Mouse (Mus musculus) hindbrain, embryonic 13.5 days (tissue): ENCODE data around the gene Dars2. TPM values are rescaled to one million over a fixed set of nuclear protein-coding genes. Genes with fewer than 3 reads are reported as not detected.
A peak's percentile ranks its signal among the peaks of the same experiment; 100 is the strongest.

Experiments
- ATAC-seq: fragments of 200-750 bp; cut with Nextera tagmentation; 2 replicates; pipeline ENCODE4 v1.8.0; 2017; ENCODE audit warnings: moderate TSS enrichment; ENCODE audit not compliant: low FRiP score
- H3K27ac ChIP-seq: fragments of 300-500 bp; sonication (generic); 2 replicates; pipeline ENCODE4 v1.5.1; 2015; ENCODE audit warnings: inconsistent platforms, mild to moderate bottlenecking, moderate library complexity
- H3K27me3 ChIP-seq: fragments of 300-500 bp; sonication (generic); 2 replicates; pipeline ENCODE4 v1.6.1; 2015; ENCODE audit warnings: mild to moderate bottlenecking, inconsistent platforms
- H3K36me3 ChIP-seq: fragments of 300-500 bp; sonication (generic); 2 replicates; pipeline ENCODE4 v1.6.1; 2015; ENCODE audit warnings: mild to moderate bottlenecking, inconsistent platforms
- H3K4me1 ChIP-seq: fragments of 300-500 bp; sonication (generic); replicated peaks from 2 replicates; pipeline ENCODE4 v1.6.1; 2015; ENCODE audit warnings: inconsistent platforms
- H3K4me2 ChIP-seq: fragments of 300-500 bp; sonication (generic); 2 replicates; pipeline ENCODE4 v1.6.1; 2015; ENCODE audit warnings: inconsistent platforms, mild to moderate bottlenecking, moderate library complexity
- H3K4me3 ChIP-seq: fragments of 300-500 bp; sonication (generic); 2 replicates; pipeline ENCODE4 v1.5.1; 2015; ENCODE audit warnings: mild to moderate bottlenecking, inconsistent platforms
- H3K9ac ChIP-seq: fragments of 300-500 bp; sonication (generic); 2 replicates; pipeline ENCODE4 v1.6.1; 2015; ENCODE audit warnings: mild to moderate bottlenecking, inconsistent platforms
- H3K9me3 ChIP-seq: fragments of 300-500 bp; sonication (generic); 2 replicates; pipeline ENCODE4 v1.6.1; 2016; ENCODE audit warnings: inconsistent platforms
- WGBS: fragments of 180-500 bp; shearing (Covaris S2); methylation state at CpG from one replicate; pipeline ENCODE4 v1.1.7; 2015; 5-methylcytosine and 5-hydroxymethylcytosine counted together
- polyA plus RNA-seq: library from polyadenylated mRNA; unstranded; fragments of >200 nt; fragmentation: Nextera tagmentation; extraction: Ambion mirVana; gene quantifications from 2 replicates; pipeline ENCODE4 v1.2.1, GENCODE M21; 2015

Gene Dars2
- polyA plus RNA-seq, 1 experiment from 2014 or later: 26.2 TPM

GRCm38 (mm10) chr1:161040855-161041254, 29.6 kb downstream of the Dars2 start:
- Histone ChIP-seq H3K4me1 (peaks cover 27% of the 10 kb centered on the region), H3K9ac (no peak overlapping the region), H3K4me2 (no peak overlapping the region), H3K9me3 (no peaks in the 10 kb centered on the region), H3K36me3 (peaks cover 61% of the 10 kb centered on the region), H3K27ac (no peak overlapping the region), H3K4me3 (no peak overlapping the region), H3K27me3 (no peaks in the 10 kb centered on the region)
- no peak for ATAC-seq

- 63% methylated on average over 1 of the region's 1 CpGs for WGBS
- H3K9ac ChIP-seq: no peak overlapping the region
- peaks cover 56% of the 10 kb centered on the region for H3K36me3 ChIP-seq
- H3K27ac ChIP-seq: peak overlapping the region; percentile 49; the same call in 1 of the 2 replicates
- H3K4me3 ChIP-seq: no peak overlapping the region
- ATAC-seq: no peak
- peaks cover 27% of the 10 kb centered on the region for H3K4me1 ChIP-seq
- H3K9me3 ChIP-seq: no peaks in the 10 kb centered on the region
- H3K4me2 ChIP-seq: no peak overlapping the region
- H3K27me3 ChIP-seq: no peaks in the 10 kb centered on the region
Measured at GRCm38 (mm10) chr1:161040426-161040770, 30.1 kb downstream of the Dars2 start.

GRCm38 (mm10) chr1:161039741-161040425, 30.6 kb downstream of the Dars2 start:
- H3K4me1 ChIP-seq: peaks cover 27% of the 10 kb centered on the region
- H3K36me3 ChIP-seq: peaks cover 51% of the 10 kb centered on the region
- H3K27me3 ChIP-seq: no peaks in the 10 kb centered on the region
- H3K27ac ChIP-seq: peak overlapping the region; percentile 49
- WGBS: 17% methylated on average over 3 of the region's 3 CpGs
- H3K4me2 ChIP-seq: no peak overlapping the region
- ATAC-seq: peak; percentile 24; the same call in 1 of the 2 replicates
- H3K4me3 ChIP-seq: no peak overlapping the region
- no peaks in the 10 kb centered on the region for H3K9me3 ChIP-seq
- H3K9ac ChIP-seq: no peak overlapping the region

GRCm38 (mm10) chr1:161038968-161039721, 31.3 kb downstream of the Dars2 start:
- no peak overlapping the region for H3K4me2 ChIP-seq
- H3K27ac ChIP-seq: 0 out of 2 replicates have a peak overlapping the region, but pooled peaks have one; percentile 35
- H3K4me1 ChIP-seq: peaks cover 27% of the 10 kb centered on the region
- ATAC-seq: no peak
- 0 out of 2 replicates have a peak overlapping the region, but pooled peaks have one; percentile 43 for H3K9ac ChIP-seq
- no peaks in the 10 kb centered on the region for H3K9me3 ChIP-seq
- H3K27me3 ChIP-seq: no peaks in the 10 kb centered on the region
- WGBS: 6% methylated on average over 3 of the region's 3 CpGs
- H3K4me3 ChIP-seq: no peak overlapping the region
- H3K36me3 ChIP-seq: peaks cover 45% of the 10 kb centered on the region

- Histone ChIP-seq H3K4me3 (peak overlapping the region; percentile 33), H3K9ac (peak overlapping the region; percentile 67; the same call in 1 of the 2 replicates), H3K36me3 (peaks cover 42% of the 10 kb centered on the region), H3K9me3 (no peaks in the 10 kb centered on the region), H3K27ac (no peak overlapping the region), H3K4me1 (peaks cover 38% of the 10 kb centered on the region), H3K4me2 (peak overlapping the region; percentile 88), H3K27me3 (no peaks in the 10 kb centered on the region)
- ATAC-seq: no peak
- WGBS: 41% methylated on average over 3 of the region's 3 CpGs
Measured at GRCm38 (mm10) chr1:161038004-161038403, 32.5 kb downstream of the Dars2 start.

GRCm38 (mm10) chr1:161037599-161037998, 32.9 kb downstream of the Dars2 start:
- H3K36me3 ChIP-seq: peaks cover 42% of the 10 kb centered on the region
- H3K4me3 ChIP-seq: peak overlapping the region; percentile 33
- no peak overlapping the region for H3K27ac ChIP-seq
- H3K4me2 ChIP-seq: peak overlapping the region; percentile 88
- no peak for ATAC-seq
- H3K9ac ChIP-seq: peak overlapping the region; percentile 67; the same call in 1 of the 2 replicates
- peaks cover 38% of the 10 kb centered on the region for H3K4me1 ChIP-seq
- H3K9me3 ChIP-seq: no peaks in the 10 kb centered on the region
- no peaks in the 10 kb centered on the region for H3K27me3 ChIP-seq
- WGBS: 31% methylated on average over 3 of the region's 3 CpGs

GRCm38 (mm10) chr1:161037026-161037425, 33.4 kb downstream of the Dars2 start:
- H3K27me3 ChIP-seq: no peaks in the 10 kb centered on the region
- H3K36me3 ChIP-seq: peaks cover 46% of the 10 kb centered on the region
- H3K4me2 ChIP-seq: peak overlapping the region; percentile 88
- peaks cover 38% of the 10 kb centered on the region for H3K4me1 ChIP-seq
- no peaks in the 10 kb centered on the region for H3K9me3 ChIP-seq
- peak overlapping the region; percentile 81 for H3K4me3 ChIP-seq
- ATAC-seq: no peak
- peak overlapping the region; percentile 93; the same call in 1 of the 2 replicates for H3K27ac ChIP-seq
- H3K9ac ChIP-seq: peak overlapping the region; percentile 95
- 4% methylated on average over 1 of the region's 1 CpGs for WGBS

GRCm38 (mm10) chr1:161036411-161036841, 34.0 kb downstream of the Dars2 start:
- no peaks in the 10 kb centered on the region for H3K9me3 ChIP-seq
- H3K9ac ChIP-seq: peak overlapping the region; percentile 95
- no peak for ATAC-seq
- under 1% methylated on average over 5 of the region's 5 CpGs for WGBS
- H3K4me3 ChIP-seq: peak overlapping the region; percentile 81
- H3K4me2 ChIP-seq: peak overlapping the region; percentile 88
- H3K36me3 ChIP-seq: peaks cover 47% of the 10 kb centered on the region
- H3K4me1 ChIP-seq: peaks cover 43% of the 10 kb centered on the region
- H3K27ac ChIP-seq: peak overlapping the region; percentile 93
- H3K27me3 ChIP-seq: no peaks in the 10 kb centered on the region

- Histone ChIP-seq H3K4me2 (peak overlapping the region; percentile 88), H3K4me3 (peak overlapping the region; percentile 81), H3K4me1 (peaks cover 45% of the 10 kb centered on the region), H3K9ac (peak overlapping the region; percentile 95), H3K27ac (peak overlapping the region; percentile 93), H3K27me3 (no peaks in the 10 kb centered on the region), H3K9me3 (no peaks in the 10 kb centered on the region), H3K36me3 (peaks cover 53% of the 10 kb centered on the region)
- 0% methylated on average over 6 of the region's 6 CpGs for WGBS
- ATAC-seq: no peak
Measured at GRCm38 (mm10) chr1:161035786-161036404, 34.6 kb downstream of the Dars2 start.

GRCm38 (mm10) chr1:161035281-161035785, 35.1 kb downstream of the Dars2 start:
- peaks cover 45% of the 10 kb centered on the region for H3K4me1 ChIP-seq
- ATAC-seq: peak; percentile 60
- H3K36me3 ChIP-seq: peaks cover 57% of the 10 kb centered on the region
- H3K27me3 ChIP-seq: no peaks in the 10 kb centered on the region
- peak overlapping the region; percentile 88 for H3K4me2 ChIP-seq
- under 1% methylated on average over 14 of the region's 14 CpGs for WGBS
- no peaks in the 10 kb centered on the region for H3K9me3 ChIP-seq
- peak overlapping the region; percentile 95 for H3K9ac ChIP-seq
- peak overlapping the region; percentile 81 for H3K4me3 ChIP-seq
- peak overlapping the region; percentile 93 for H3K27ac ChIP-seq

- peak; percentile 96 for ATAC-seq
- WGBS: under 1% methylated on average over 72 of the region's 76 CpGs
- Histone ChIP-seq H3K27me3 (no peaks in the 10 kb centered on the region), H3K4me3 (peak within 1 kb of the TSS; percentile 81), H3K4me1 (peaks cover 45% of the 10 kb centered on the region), H3K36me3 (peaks cover 59% of the 10 kb centered on the region), H3K9ac (peak within 1 kb of the TSS; percentile 95), H3K4me2 (peak within 1 kb of the TSS; percentile 88), H3K9me3 (no peaks in the 10 kb centered on the region), H3K27ac (peak within 1 kb of the TSS; percentile 93)
Measured at GRCm38 (mm10) chr1:161034435-161035280, 35.8 kb downstream of the Dars2 start, which contains the start of gene Zbtb37. Gene Zbtb37, minus strand, starts transcription at chr1:161034849.
